Mouse (Mus musculus): ENCODE data around the gene Vasn. TPM values are rescaled to one million over a fixed set of nuclear protein-coding genes. Genes with fewer than 3 reads are reported as not detected.
"Not testable (repeated sequence)": the region's sequence is repeated elsewhere in the genome, so short reads cannot be mapped to it uniquely, and the experiment has no call there.

Vasn gene
- polyA plus RNA-seq, 1 experiment from 2014 or later: 6.8 TPM

- H3K4me3 ChIP-seq (replicated peaks): no peak overlapping the region
- H3K4me1 ChIP-seq: peaks cover 27% of the 10 kb centered on the region
- peak overlapping the region; percentile 34; the same call in 1 of the 2 replicates for H3K4me2 ChIP-seq
- WGBS: 17% methylated on average over 2 of the region's 2 CpGs
- H3K27ac ChIP-seq: peak overlapping the region; percentile 74
- H3K27me3 ChIP-seq: no peaks in the 10 kb centered on the region
- 0 out of 2 replicates have a peak overlapping the region, but pooled peaks have one; percentile 33 for H3K9ac ChIP-seq
- peaks cover 15% of the 10 kb centered on the region for H3K36me3 ChIP-seq (replicated peaks)
- no peaks in the 10 kb centered on the region for H3K9me3 ChIP-seq
- ATAC-seq (ENCODE audit: low FRiP score): peak; percentile 27; the same call in 1 of the 2 replicates
These were observed 19.6 kb downstream of the Vasn start for GRCm38 (mm10) chr16:4659326-4659725.

- no peak overlapping the region for H3K4me2 ChIP-seq
- H3K27me3 ChIP-seq: no peaks in the 10 kb centered on the region
- 72% methylated on average over 2 of the region's 2 CpGs for WGBS
- H3K4me3 ChIP-seq (replicated peaks): no peak overlapping the region
- ATAC-seq (ENCODE audit: low FRiP score): no peak
- H3K27ac ChIP-seq: no peak overlapping the region
- peaks cover 18% of the 10 kb centered on the region for H3K36me3 ChIP-seq (replicated peaks)
- H3K9ac ChIP-seq: no peak overlapping the region
- H3K9me3 ChIP-seq: no peaks in the 10 kb centered on the region
- peaks cover 11% of the 10 kb centered on the region for H3K4me1 ChIP-seq
These were observed 21.9 kb downstream of the Vasn start for GRCm38 (mm10) chr16:4661605-4662004.

- Histone ChIP-seq H3K27ac (no peak overlapping the region), H3K9ac (no peak overlapping the region), H3K27me3 (no peaks in the 10 kb centered on the region), H3K4me3 (replicated peaks) (no peak overlapping the region), H3K36me3 (replicated peaks) (peaks cover 30% of the 10 kb centered on the region), H3K4me2 (no peak overlapping the region), H3K4me1 (peaks cover 6% of the 10 kb centered on the region), H3K9me3 (no peaks in the 10 kb centered on the region)
- 90% methylated on average over 2 of the region's 2 CpGs for WGBS
- ATAC-seq (ENCODE audit: low FRiP score): no peak
These were observed 24.1 kb downstream of the Vasn start for GRCm38 (mm10) chr16:4663806-4664205.

GRCm38 (mm10) chr16:4665726-4666125 is 26.0 kb downstream of the Vasn start:
- H3K36me3 ChIP-seq (replicated peaks): peaks cover 34% of the 10 kb centered on the region
- WGBS: 100% methylated on average over 2 of the region's 2 CpGs
- no peak for ATAC-seq (ENCODE audit: low FRiP score)

GRCm38 (mm10) chr16:4667190-4667808 is 27.6 kb downstream of the Vasn start:
- no peaks in the 10 kb centered on the region for H3K4me1 ChIP-seq
- H3K4me3 ChIP-seq (replicated peaks): no peak overlapping the region
- H3K27ac ChIP-seq: no peak overlapping the region
- H3K27me3 ChIP-seq: no peaks in the 10 kb centered on the region
- WGBS: 30% methylated on average over 3 of the region's 3 CpGs
- H3K36me3 ChIP-seq (replicated peaks): peaks cover 23% of the 10 kb centered on the region
- ATAC-seq (ENCODE audit: low FRiP score): peak; percentile 72
- H3K9ac ChIP-seq: no peak overlapping the region
- no peaks in the 10 kb centered on the region for H3K9me3 ChIP-seq
- H3K4me2 ChIP-seq: no peak overlapping the region

More at GRCm38 (mm10) chr16:4665726-4666125, 26.0 kb downstream of the Vasn start:
- H3K9ac ChIP-seq: no peak overlapping the region
- H3K4me3 ChIP-seq (replicated peaks): no peak overlapping the region
- H3K27me3 ChIP-seq: no peaks in the 10 kb centered on the region
- no peaks in the 10 kb centered on the region for H3K4me1 ChIP-seq
- no peaks in the 10 kb centered on the region for H3K9me3 ChIP-seq
- no peak overlapping the region for H3K27ac ChIP-seq
- H3K4me2 ChIP-seq: no peak overlapping the region

GRCm38 (mm10) chr16:4670317-4670716 is 30.6 kb downstream of the Vasn start:
- Histone ChIP-seq H3K9me3 (no peaks in the 10 kb centered on the region), H3K27me3 (no peaks in the 10 kb centered on the region), H3K4me1 (no peaks in the 10 kb centered on the region), H3K9ac (no peak overlapping the region), H3K4me3 (replicated peaks) (no peak overlapping the region), H3K27ac (no peak overlapping the region), H3K4me2 (no peak overlapping the region), H3K36me3 (replicated peaks) (peaks cover 23% of the 10 kb centered on the region)
- WGBS: 82% methylated on average over 5 of the region's 5 CpGs
- ATAC-seq (ENCODE audit: low FRiP score): no peak

GRCm38 (mm10) chr16:4674091-4674490 is 34.4 kb downstream of the Vasn start:
- no peak overlapping the region for H3K27ac ChIP-seq
- peaks cover 13% of the 10 kb centered on the region for H3K4me1 ChIP-seq
- no peak for ATAC-seq (ENCODE audit: low FRiP score)
- no peak overlapping the region for H3K9ac ChIP-seq
- H3K4me3 ChIP-seq (replicated peaks): no peak overlapping the region
- H3K27me3 ChIP-seq: no peaks in the 10 kb centered on the region
- H3K9me3 ChIP-seq: no peaks in the 10 kb centered on the region
- no peak overlapping the region for H3K4me2 ChIP-seq
- WGBS: 91% methylated on average over 4 of the region's 4 CpGs
- peaks cover 14% of the 10 kb centered on the region for H3K36me3 ChIP-seq (replicated peaks)

GRCm38 (mm10) chr16:4676836-4677235 is 37.1 kb downstream of the Vasn start:
- no peak overlapping the region for H3K9ac ChIP-seq
- no peak for ATAC-seq (ENCODE audit: low FRiP score)
- H3K27ac ChIP-seq: no peak overlapping the region
- 0 out of 2 replicates have a peak, but pooled peaks cover 7% of the 10 kb centered on the region for H3K36me3 ChIP-seq (replicated peaks)
- peaks cover 14% of the 10 kb centered on the region for H3K4me1 ChIP-seq
- H3K27me3 ChIP-seq: no peaks in the 10 kb centered on the region
- 90% methylated on average over 5 of the region's 5 CpGs for WGBS
- no peak overlapping the region for H3K4me2 ChIP-seq
- H3K9me3 ChIP-seq: no peaks in the 10 kb centered on the region
- no peak overlapping the region for H3K4me3 ChIP-seq (replicated peaks)

- no peak overlapping the region for H3K4me3 ChIP-seq (replicated peaks)
These were observed 38.3 kb downstream of the Vasn start for GRCm38 (mm10) chr16:4678080-4678479.

GRCm38 (mm10) chr16:4679121-4680018 is 39.6 kb downstream of the Vasn start, which contains the start of gene Coro7:
Gene Coro7 (minus strand): TSS chr16:4679777.
- Histone ChIP-seq H3K27ac (no peak within 1 kb of the TSS), H3K4me2 (peak within 1 kb of the TSS; percentile 90), H3K27me3 (no peaks in the 10 kb centered on the region), H3K36me3 (replicated peaks) (0 out of 2 replicates have a peak, but pooled peaks cover 7% of the 10 kb centered on the region), H3K4me3 (replicated peaks) (peak within 1 kb of the TSS; percentile 67), H3K4me1 (peaks cover 19% of the 10 kb centered on the region), H3K9me3 (no peaks in the 10 kb centered on the region), H3K9ac (peak within 1 kb of the TSS; percentile 58)
- ATAC-seq (ENCODE audit: low FRiP score): peak; percentile 93
- WGBS: under 1% methylated on average over 47 of the region's 47 CpGs

More at GRCm38 (mm10) chr16:4678080-4678479, 38.3 kb downstream of the Vasn start:
- peaks cover 15% of the 10 kb centered on the region for H3K4me1 ChIP-seq
- H3K27me3 ChIP-seq: no peaks in the 10 kb centered on the region
- no peak overlapping the region for H3K9ac ChIP-seq
- 0 out of 2 replicates have a peak, but pooled peaks cover 7% of the 10 kb centered on the region for H3K36me3 ChIP-seq (replicated peaks)
- WGBS: 83% methylated on average over 5 of the region's 5 CpGs
- H3K27ac ChIP-seq: no peak overlapping the region
- H3K4me2 ChIP-seq: 0 out of 2 replicates have a peak overlapping the region, but pooled peaks have one; percentile 90
- H3K9me3 ChIP-seq: no peaks in the 10 kb centered on the region
- ATAC-seq (ENCODE audit: low FRiP score): no peak

GRCm38 (mm10) chr16:4680922-4681455 is 41.2 kb downstream of the Vasn start:
- not testable (repeated sequence) for H3K27ac ChIP-seq; ATAC-seq (ENCODE audit: low FRiP score); H3K27me3 ChIP-seq; H3K4me3 ChIP-seq (replicated peaks); H3K4me2 ChIP-seq; H3K36me3 ChIP-seq (replicated peaks); H3K9ac ChIP-seq; H3K9me3 ChIP-seq
- H3K4me1 ChIP-seq: peaks cover 28% of the 10 kb centered on the region
- WGBS: 83% methylated on average over 3 of the region's 3 CpGs

- no peak for ATAC-seq (ENCODE audit: low FRiP score)
- Histone ChIP-seq H3K4me2 (peak overlapping the region; percentile 94), H3K4me1 (peaks cover 28% of the 10 kb centered on the region), H3K27ac (no peak overlapping the region), H3K27me3 (no peaks in the 10 kb centered on the region), H3K9ac (no peak overlapping the region), H3K4me3 (replicated peaks) (no peak overlapping the region; the same call in 1 of the 2 replicates), H3K36me3 (replicated peaks) (peaks cover 8% of the 10 kb centered on the region), H3K9me3 (no peaks in the 10 kb centered on the region)
- WGBS: 84% methylated on average over 4 of the region's 4 CpGs
These were observed 43.0 kb downstream of the Vasn start for GRCm38 (mm10) chr16:4682628-4683179.

Measured in forebrain, embryonic 12.5 days (tissue).